Mouse (Mus musculus): ENCODE data around the gene Aebp1.

GRCm38 (mm10) chr11:5835057-5835456 lies 26.7 kb upstream of the Aebp1 start:
- TF ChIP-seq CTCF (IDR thresholded peaks at IDR 0.05; ENCODE audit: borderline replicate concordance, insufficient read depth, low read length) (no peak), POLR2A (IDR thresholded peaks at IDR 0.05; ENCODE audit: low read depth, low read length) (no peak)
